In genomic region chr10:75833456-75834080, GRCm38 (mm10) we compare ENCODE assay signal across 8 mouse cellular contexts. TPM values are rescaled to one million over a fixed set of nuclear protein-coding genes. Genes with fewer than 3 reads are reported as not detected.
DNase-seq lines count a peak whose midpoint lies in the region; ATAC-seq and TF ChIP-seq lines count a peak whose summit lies in the region.

No protein-coding gene starts in this region.

- H3K4me3 ChIP-seq in cerebellum, adult 2 months (replicated peaks; ENCODE audit: insufficient read depth, low read depth, low read length): peak overlapping the region; percentile 67
- H3K4me3 ChIP-seq in embryonic facial prominence, embryonic 12.5 days: peak overlapping the region; percentile 35
- peak overlapping the region; percentile 36 for H3K4me3 ChIP-seq in hindbrain, embryonic 13.5 days
- peak overlapping the region; percentile 65 for H3K4me3 ChIP-seq in liver, embryonic 12.5 days
- peak overlapping the region; percentile 30 for H3K4me3 ChIP-seq in neural tube, embryonic 11.5 days (ENCODE audit: low read depth, low read length)

- peak overlapping the region; percentile 47; the same call in 1 of the 2 replicates for H3K9ac ChIP-seq in embryonic facial prominence, embryonic 12.5 days
- H3K9ac ChIP-seq in hindbrain, embryonic 13.5 days: 0 out of 2 replicates have a peak overlapping the region, but pooled peaks have one; percentile 56
- peak overlapping the region; percentile 69 for H3K9ac ChIP-seq in liver, embryonic 12.5 days
- H3K9ac ChIP-seq in neural tube, embryonic 11.5 days (ENCODE audit: low read length): no peak overlapping the region

- TF ChIP-seq POLR2A in cerebellum, adult 2 months (IDR thresholded peaks at IDR 0.05; ENCODE audit: borderline replicate concordance, insufficient read depth, low read length): no peak

- H3K9me3 ChIP-seq in embryonic facial prominence, embryonic 12.5 days: no peaks in the 10 kb centered on the region
- H3K9me3 ChIP-seq in hindbrain, embryonic 13.5 days: no peaks in the 10 kb centered on the region
- no peaks in the 10 kb centered on the region for H3K9me3 ChIP-seq in liver, embryonic 12.5 days (replicated peaks)
- H3K9me3 ChIP-seq in neural tube, embryonic 11.5 days (ENCODE audit: control insufficient read depth, low read length): no peaks in the 10 kb centered on the region

- TF ChIP-seq CTCF in cerebellum, adult 2 months (IDR thresholded peaks at IDR 0.05; ENCODE audit: borderline replicate concordance, insufficient read depth, low read depth, low read length): no peak

- H3K36me3 ChIP-seq in embryonic facial prominence, embryonic 12.5 days: no peaks in the 10 kb centered on the region
- no peaks in the 10 kb centered on the region for H3K36me3 ChIP-seq in hindbrain, embryonic 13.5 days
- H3K36me3 ChIP-seq in liver, embryonic 12.5 days: no peaks in the 10 kb centered on the region
- H3K36me3 ChIP-seq in neural tube, embryonic 11.5 days (ENCODE audit: control insufficient read depth, insufficient read depth, low read length): no peaks in the 10 kb centered on the region

- peaks cover 6% of the 10 kb centered on the region; the same call in 1 of the 2 replicates for H3K4me1 ChIP-seq in cerebellum, adult 2 months (ENCODE audit: control insufficient read depth, insufficient read depth, low read length)
- peaks cover 27% of the 10 kb centered on the region; the same call in 1 of the 2 replicates for H3K4me1 ChIP-seq in embryonic facial prominence, embryonic 12.5 days
- H3K4me1 ChIP-seq in hindbrain, embryonic 13.5 days (replicated peaks): peaks cover 42% of the 10 kb centered on the region
- peaks cover 60% of the 10 kb centered on the region for H3K4me1 ChIP-seq in liver, embryonic 12.5 days
- H3K4me1 ChIP-seq in neural tube, embryonic 11.5 days (ENCODE audit: control insufficient read depth, insufficient read depth, low read length): peaks cover 8% of the 10 kb centered on the region; the same call in 1 of the 2 replicates

- no peaks in the 10 kb centered on the region for H3K27me3 ChIP-seq in cerebellum, adult 2 months (ENCODE audit: control insufficient read depth, insufficient read depth, low read length)
- peaks cover 16% of the 10 kb centered on the region; the same call in 1 of the 2 replicates for H3K27me3 ChIP-seq in embryonic facial prominence, embryonic 12.5 days
- H3K27me3 ChIP-seq in hindbrain, embryonic 13.5 days: peaks cover 35% of the 10 kb centered on the region
- peaks cover 24% of the 10 kb centered on the region for H3K27me3 ChIP-seq in liver, embryonic 12.5 days (replicated peaks)
- H3K27me3 ChIP-seq in neural tube, embryonic 11.5 days (ENCODE audit: control insufficient read depth, insufficient read depth, low read length): peaks cover 11% of the 10 kb centered on the region; the same call in 1 of the 2 replicates

- no peak for DNase-seq in cerebellum, adult 2 months
- DNase-seq in cerebellum, postnatal 14 days: no peak
- DNase-seq in neural tube, embryonic 11.5 days (ENCODE audit: low spot score): no peak
- DNase-seq in cerebellum, adult 18-20 months: no peak
- DNase-seq in cerebellum, postnatal 4 days (ENCODE audit: low spot score in 2 of 2): no peak

- WGBS in cerebellum, adult 2 months: 50% methylated on average over 21 of the region's 21 CpGs
- 10% methylated on average over 21 of the region's 21 CpGs for WGBS in embryonic facial prominence, embryonic 12.5 days
- WGBS in hindbrain, embryonic 13.5 days: 17% methylated on average over 21 of the region's 21 CpGs
- WGBS in liver, embryonic 12.5 days (ENCODE audit: insufficient replicate concordance): 14% methylated on average over 21 of the region's 21 CpGs
- WGBS in neural tube, embryonic 11.5 days: 15% methylated on average over 21 of the region's 21 CpGs

- H3K4me2 ChIP-seq in embryonic facial prominence, embryonic 12.5 days (replicated peaks): peak overlapping the region; percentile 66
- H3K4me2 ChIP-seq in hindbrain, embryonic 13.5 days: peak overlapping the region; percentile 59
- H3K4me2 ChIP-seq in liver, embryonic 12.5 days: peak overlapping the region; percentile 86
- peak overlapping the region; percentile 49 for H3K4me2 ChIP-seq in neural tube, embryonic 11.5 days (ENCODE audit: low read depth)

- ATAC-seq in embryonic facial prominence, embryonic 12.5 days (ENCODE audit: insufficient number of reproducible peaks, insufficient read depth, low FRiP score, low TSS enrichment): no peak
- no peak for ATAC-seq in hindbrain, embryonic 13.5 days (ENCODE audit: low FRiP score)
- no peak for ATAC-seq in liver, embryonic 12.5 days
- ATAC-seq in neural tube, embryonic 11.5 days (ENCODE audit: insufficient read depth, low FRiP score, low TSS enrichment): no peak

- H3K27ac ChIP-seq in cerebellum, adult 2 months (ENCODE audit: insufficient read depth, low read length): no peak overlapping the region
- H3K27ac ChIP-seq in embryonic facial prominence, embryonic 12.5 days: no peak overlapping the region
- no peak overlapping the region for H3K27ac ChIP-seq in hindbrain, embryonic 13.5 days
- peak overlapping the region; percentile 72 for H3K27ac ChIP-seq in liver, embryonic 12.5 days
- no peak overlapping the region for H3K27ac ChIP-seq in neural tube, embryonic 11.5 days (ENCODE audit: low read depth, low read length)

RNA-seq across cellular contexts. Expression of gene Gstt2, which starts 3.7 kb away (rescaled TPM):
- polyA plus RNA-seq in cerebellum, adult 2 months (2012; rRNA removed): 21.0 and 26.6 TPM in 2 replicates
- polyA plus RNA-seq in embryonic facial prominence, embryonic 12.5 days (2016; fragmentation: Nextera tagmentation; extraction: Ambion mirVana): 9.6 and 12.0 TPM in 2 replicates
- 6.9 and 7.1 TPM in 2 replicates for polyA plus RNA-seq in hindbrain, embryonic 13.5 days (2015; fragmentation: Nextera tagmentation; extraction: Ambion mirVana)
- 32.8 and 33.9 TPM in 2 replicates for polyA plus RNA-seq in liver, embryonic 12.5 days (2016; fragmentation: Nextera tagmentation; extraction: Ambion mirVana)
- polyA plus RNA-seq in neural tube, embryonic 11.5 days (2014; fragmentation: Nextera tagmentation; extraction: Ambion mirVana): 6.5 and 7.2 TPM in 2 replicates

RNA-seq across cellular contexts. Expression of gene Gstt4, which starts 11.2 kb away (rescaled TPM):
- 0.14 TPM in 1 of 2 replicates, not detected in the other for polyA plus RNA-seq in cerebellum, adult 2 months (2012; rRNA removed)
- not detected in 2 replicates for polyA plus RNA-seq in embryonic facial prominence, embryonic 12.5 days (2016; fragmentation: Nextera tagmentation; extraction: Ambion mirVana)
- not detected in 2 replicates for polyA plus RNA-seq in hindbrain, embryonic 13.5 days (2015; fragmentation: Nextera tagmentation; extraction: Ambion mirVana)
- not detected in 2 replicates for polyA plus RNA-seq in liver, embryonic 12.5 days (2016; fragmentation: Nextera tagmentation; extraction: Ambion mirVana)
- not detected in 2 replicates for polyA plus RNA-seq in neural tube, embryonic 11.5 days (2014; fragmentation: Nextera tagmentation; extraction: Ambion mirVana)

RNA-seq across cellular contexts. Expression of gene Mif, which starts 26.5 kb away (rescaled TPM):
- polyA plus RNA-seq in cerebellum, adult 2 months (2012; rRNA removed): 1,309 and 1,339 TPM in 2 replicates
- 1,615 and 1,742 TPM in 2 replicates for polyA plus RNA-seq in embryonic facial prominence, embryonic 12.5 days (2016; fragmentation: Nextera tagmentation; extraction: Ambion mirVana)
- 1,531 and 1,576 TPM in 2 replicates for polyA plus RNA-seq in hindbrain, embryonic 13.5 days (2015; fragmentation: Nextera tagmentation; extraction: Ambion mirVana)
- polyA plus RNA-seq in liver, embryonic 12.5 days (2016; fragmentation: Nextera tagmentation; extraction: Ambion mirVana): 1,383 and 1,459 TPM in 2 replicates
- polyA plus RNA-seq in neural tube, embryonic 11.5 days (2014; fragmentation: Nextera tagmentation; extraction: Ambion mirVana): 2,352 and 2,361 TPM in 2 replicates

RNA-seq across cellular contexts. Expression of gene Gstt1, which starts 35.2 kb away (rescaled TPM):
- 37.6 and 40.1 TPM in 2 replicates for polyA plus RNA-seq in cerebellum, adult 2 months (2012; rRNA removed)
- polyA plus RNA-seq in embryonic facial prominence, embryonic 12.5 days (2016; fragmentation: Nextera tagmentation; extraction: Ambion mirVana): 11.0 TPM in 2 replicates
- 7.2 and 7.7 TPM in 2 replicates for polyA plus RNA-seq in hindbrain, embryonic 13.5 days (2015; fragmentation: Nextera tagmentation; extraction: Ambion mirVana)
- 38.4 and 38.5 TPM in 2 replicates for polyA plus RNA-seq in liver, embryonic 12.5 days (2016; fragmentation: Nextera tagmentation; extraction: Ambion mirVana)
- 2.5 and 2.9 TPM in 2 replicates for polyA plus RNA-seq in neural tube, embryonic 11.5 days (2014; fragmentation: Nextera tagmentation; extraction: Ambion mirVana)

RNA-seq across cellular contexts. Expression of gene Gstt3, which starts 52.4 kb away (rescaled TPM):
- polyA plus RNA-seq in cerebellum, adult 2 months (2012; rRNA removed): 8.5 and 8.7 TPM in 2 replicates
- 9.7 and 10.4 TPM in 2 replicates for polyA plus RNA-seq in embryonic facial prominence, embryonic 12.5 days (2016; fragmentation: Nextera tagmentation; extraction: Ambion mirVana)
- polyA plus RNA-seq in hindbrain, embryonic 13.5 days (2015; fragmentation: Nextera tagmentation; extraction: Ambion mirVana): 0.91 and 1.1 TPM in 2 replicates
- polyA plus RNA-seq in liver, embryonic 12.5 days (2016; fragmentation: Nextera tagmentation; extraction: Ambion mirVana): 5.9 and 6.7 TPM in 2 replicates
- 2.1 and 2.9 TPM in 2 replicates for polyA plus RNA-seq in neural tube, embryonic 11.5 days (2014; fragmentation: Nextera tagmentation; extraction: Ambion mirVana)
